Mouse (Mus musculus) liver, embryonic 11.5 days (tissue): ENCODE data around the gene Kndc1. TPM values are rescaled to one million over a fixed set of nuclear protein-coding genes. Genes with fewer than 3 reads are reported as not detected.

Source experiments
- ATAC-seq: fragments of 200-750 bp; cut with Nextera tagmentation; replicated peaks from 2 replicates; pipeline ENCODE4 v1.8.0; 2017; ENCODE audit warnings: moderate number of reproducible peaks, mild to moderate bottlenecking, moderate TSS enrichment, moderate library complexity; ENCODE audit not compliant: low FRiP score
- DNase-seq: peaks from one replicate; pipeline ENCODE4 v3.0.0-alpha.2; 2017; ENCODE audit warnings: low spot score
- H3K27ac ChIP-seq: fragments of 300-500 bp; sonication (generic); 2 replicates; pipeline ENCODE4 v1.5.1; 2014; ENCODE audit warnings: mild to moderate bottlenecking, low read depth, low read length, control low read depth
- H3K27me3 ChIP-seq: fragments of 300-500 bp; sonication (generic); replicated peaks from 2 replicates; pipeline ENCODE4 v1.6.1; 2014; ENCODE audit warnings: low read length, mixed read lengths; ENCODE audit not compliant: control insufficient read depth, insufficient read depth
- H3K36me3 ChIP-seq: fragments of 300-500 bp; sonication (generic); 2 replicates; pipeline ENCODE4 v1.6.1; 2014; ENCODE audit warnings: mild to moderate bottlenecking, low read length, moderate library complexity, mixed read lengths; ENCODE audit not compliant: control insufficient read depth, insufficient read depth
- H3K4me1 ChIP-seq: fragments of 300-500 bp; sonication (generic); replicated peaks from 2 replicates; pipeline ENCODE4 v1.6.1; 2014; ENCODE audit warnings: low read length, mixed read lengths; ENCODE audit not compliant: control insufficient read depth, insufficient read depth
- H3K4me2 ChIP-seq: fragments of 300-500 bp; sonication (generic); 2 replicates; pipeline ENCODE4 v1.6.1; 2014; ENCODE audit warnings: mild to moderate bottlenecking, control low read depth, moderate library complexity
- H3K4me3 ChIP-seq: fragments of 300-500 bp; sonication (generic); 2 replicates; pipeline ENCODE4 v1.5.1; 2014; ENCODE audit warnings: low read depth, low read length, control low read depth
- H3K9ac ChIP-seq: fragments of 300-500 bp; sonication (generic); 2 replicates; pipeline ENCODE4 v1.6.1; 2014; ENCODE audit warnings: low read depth, low read length, control low read depth
- H3K9me3 ChIP-seq: fragments of 300-500 bp; sonication (generic); 2 replicates; pipeline ENCODE4 v1.6.1; 2016; ENCODE audit warnings: low read length, inconsistent platforms, mixed read lengths; ENCODE audit not compliant: control insufficient read depth
- WGBS: fragments of 180-500 bp; shearing (Covaris S2); extraction: QIAGEN DNeasy Blood & Tissue Kit; methylation state at CpG from one replicate; pipeline ENCODE4 v1.1.7; 2014; 5-methylcytosine and 5-hydroxymethylcytosine counted together
- polyA plus RNA-seq: library from polyadenylated mRNA; unstranded; fragments of >200 nt; fragmentation: Nextera tagmentation; extraction: Ambion mirVana; gene quantifications from 2 replicates; pipeline ENCODE4 v1.2.1, GENCODE M21; 2014

Kndc1 gene
- polyA plus RNA-seq = not detected in 2 replicates

GRCm38 (mm10) chr7:139894655-139895557 lies at the start of gene Kndc1:
Kndc1 (plus strand) TSS chr7:139894696.
- WGBS = 3% methylated on average over 45 of the region's 50 CpGs
- H3K4me1 ChIP-seq = no peaks in the 10 kb centered on the region
- peaks cover 38% of the 10 kb centered on the region for H3K27me3 ChIP-seq
- ATAC-seq (no peak), DNase-seq (no peak)
- H3K4me2 ChIP-seq = peak within 1 kb of the TSS; percentile 58
- H3K9ac ChIP-seq = no peak within 1 kb of the TSS
- no peaks in the 10 kb centered on the region for H3K36me3 ChIP-seq
- peak within 1 kb of the TSS; percentile 34 for H3K4me3 ChIP-seq
- no peaks in the 10 kb centered on the region for H3K9me3 ChIP-seq
- no peak within 1 kb of the TSS for H3K27ac ChIP-seq

GRCm38 (mm10) chr7:139845101-139845500 lies 49.4 kb upstream of the Kndc1 start:
- no peaks in the 10 kb centered on the region for H3K27me3 ChIP-seq
- H3K4me3 ChIP-seq = no peak overlapping the region
- no peak overlapping the region for H3K27ac ChIP-seq
- no peaks in the 10 kb centered on the region for H3K4me1 ChIP-seq
- H3K4me2 ChIP-seq = no peak overlapping the region
- H3K9ac ChIP-seq = no peak overlapping the region
- ATAC-seq (no peak), DNase-seq (no peak)
- no peaks in the 10 kb centered on the region for H3K36me3 ChIP-seq
- no peaks in the 10 kb centered on the region for H3K9me3 ChIP-seq
- WGBS = 70% methylated on average over 2 of the region's 2 CpGs

- ATAC-seq (no peak), DNase-seq (no peak)
- 57% methylated on average over 6 of the region's 6 CpGs for WGBS
- H3K4me3 ChIP-seq = no peak overlapping the region
- H3K4me2 ChIP-seq = no peak overlapping the region
- H3K27ac ChIP-seq = no peak overlapping the region
- H3K36me3 ChIP-seq = no peaks in the 10 kb centered on the region
- no peaks in the 10 kb centered on the region for H3K27me3 ChIP-seq
- H3K9me3 ChIP-seq = no peaks in the 10 kb centered on the region
- no peak overlapping the region for H3K9ac ChIP-seq
- no peaks in the 10 kb centered on the region for H3K4me1 ChIP-seq
These were observed 44.3 kb upstream of the Kndc1 start for GRCm38 (mm10) chr7:139850152-139850551.

GRCm38 (mm10) chr7:139850677-139851076 lies 43.8 kb upstream of the Kndc1 start:
- Histone ChIP-seq H3K4me3 (no peak overlapping the region), H3K4me2 (no peak overlapping the region), H3K9me3 (no peaks in the 10 kb centered on the region), H3K27me3 (no peaks in the 10 kb centered on the region), H3K9ac (no peak overlapping the region), H3K4me1 (no peaks in the 10 kb centered on the region), H3K36me3 (no peaks in the 10 kb centered on the region), H3K27ac (no peak overlapping the region)
- DNase-seq = no peak
- WGBS = 68% methylated on average over 5 of the region's 5 CpGs
- no peak for ATAC-seq

GRCm38 (mm10) chr7:139851098-139851497 lies 43.4 kb upstream of the Kndc1 start:
- Histone ChIP-seq H3K4me3 (no peak overlapping the region), H3K27me3 (no peaks in the 10 kb centered on the region), H3K4me1 (no peaks in the 10 kb centered on the region), H3K36me3 (no peaks in the 10 kb centered on the region), H3K9ac (no peak overlapping the region), H3K4me2 (no peak overlapping the region), H3K27ac (no peak overlapping the region), H3K9me3 (no peaks in the 10 kb centered on the region)
- WGBS = 65% methylated on average over 6 of the region's 6 CpGs
- DNase-seq (no peak), ATAC-seq (no peak)

GRCm38 (mm10) chr7:139855261-139855660 lies 39.2 kb upstream of the Kndc1 start:
- no peak overlapping the region for H3K4me3 ChIP-seq
- no peaks in the 10 kb centered on the region for H3K4me1 ChIP-seq
- DNase-seq (no peak), ATAC-seq (no peak)
- H3K9ac ChIP-seq = no peak overlapping the region
- H3K27ac ChIP-seq = no peak overlapping the region
- no peaks in the 10 kb centered on the region for H3K27me3 ChIP-seq
- no peaks in the 10 kb centered on the region for H3K36me3 ChIP-seq
- H3K9me3 ChIP-seq = no peaks in the 10 kb centered on the region
- WGBS = 85% methylated on average over 11 of the region's 11 CpGs
- no peak overlapping the region for H3K4me2 ChIP-seq

- no peaks in the 10 kb centered on the region for H3K27me3 ChIP-seq
- no peaks in the 10 kb centered on the region for H3K9me3 ChIP-seq
- no peak overlapping the region for H3K9ac ChIP-seq
- H3K4me1 ChIP-seq = no peaks in the 10 kb centered on the region
- H3K36me3 ChIP-seq = no peaks in the 10 kb centered on the region
- H3K4me3 ChIP-seq = no peak overlapping the region
- no peak overlapping the region for H3K4me2 ChIP-seq
- no peak for ATAC-seq
- whole genome bisulfite sequencing = 31% methylated on average over 3 of the region's 3 CpGs
- no peak overlapping the region for H3K27ac ChIP-seq
- DNase-seq = no peak
These were observed 33.1 kb upstream of the Kndc1 start for GRCm38 (mm10) chr7:139861411-139861810.

GRCm38 (mm10) chr7:139863076-139863475 lies 31.4 kb upstream of the Kndc1 start:
- Histone ChIP-seq H3K36me3 (no peaks in the 10 kb centered on the region), H3K9me3 (no peaks in the 10 kb centered on the region), H3K27ac (no peak overlapping the region), H3K4me1 (no peaks in the 10 kb centered on the region), H3K4me2 (no peak overlapping the region), H3K4me3 (no peak overlapping the region), H3K27me3 (no peaks in the 10 kb centered on the region), H3K9ac (no peak overlapping the region)
- ATAC-seq = no peak
- DNase-seq = no peak
- 72% methylated on average over 2 of the region's 2 CpGs for WGBS

GRCm38 (mm10) chr7:139864253-139864652 lies 30.2 kb upstream of the Kndc1 start:
- Histone ChIP-seq H3K27ac (no peak overlapping the region), H3K27me3 (no peaks in the 10 kb centered on the region), H3K4me2 (no peak overlapping the region), H3K4me1 (no peaks in the 10 kb centered on the region), H3K9me3 (no peaks in the 10 kb centered on the region), H3K36me3 (no peaks in the 10 kb centered on the region), H3K9ac (no peak overlapping the region), H3K4me3 (no peak overlapping the region)
- no peak for ATAC-seq
- no peak for DNase-seq
- 49% methylated on average over 2 of the region's 2 CpGs for WGBS
